Mouse (Mus musculus): Measurements from ENCODE around the gene Agbl3. TPM values are rescaled to one million over a fixed set of nuclear protein-coding genes. Genes with fewer than 3 reads are reported as not detected.

Gene Agbl3
- polyA plus RNA-seq, 1 experiment = 4.7 TPM

GRCm38 (mm10) chr6:34865213-34865612, 85.0 kb downstream of the Agbl3 start:
- WGBS = 90% methylated on average over 5 of the region's 5 CpGs
- Histone ChIP-seq H3K36me3 (ENCODE audit: control insufficient read depth, insufficient read depth, low read length) (no peaks in the 10 kb centered on the region), H3K27me3 (ENCODE audit: control insufficient read depth, insufficient read depth, low read length) (no peaks in the 10 kb centered on the region), H3K4me3 (ENCODE audit: control insufficient read depth, insufficient read depth, low read length) (no peak overlapping the region), H3K4me1 (replicated peaks; ENCODE audit: control insufficient read depth, insufficient read depth, low read length) (peaks cover 44% of the 10 kb centered on the region), H3K27ac (ENCODE audit: control insufficient read depth, insufficient read depth, low read length) (no peak overlapping the region)
- TF ChIP-seq CTCF (IDR thresholded peaks at IDR 0.05; ENCODE audit: borderline replicate concordance, control insufficient read depth, extremely low read depth, insufficient read depth, low read length, poor library complexity) = no peak
- no peak for TF ChIP-seq POLR2A (IDR thresholded peaks at IDR 0.05; ENCODE audit: control insufficient read depth, extremely low read depth, insufficient read depth, low read length, poor library complexity)
- no peak for DNase-seq

- DNase-seq = no peak
- 67% methylated on average over 7 of the region's 7 CpGs for WGBS
- Histone ChIP-seq H3K27me3 (ENCODE audit: control insufficient read depth, insufficient read depth, low read length) (no peaks in the 10 kb centered on the region), H3K4me1 (replicated peaks; ENCODE audit: control insufficient read depth, insufficient read depth, low read length) (peaks cover 44% of the 10 kb centered on the region), H3K36me3 (ENCODE audit: control insufficient read depth, insufficient read depth, low read length) (no peaks in the 10 kb centered on the region), H3K4me3 (ENCODE audit: control insufficient read depth, insufficient read depth, low read length) (no peak overlapping the region), H3K27ac (ENCODE audit: control insufficient read depth, insufficient read depth, low read length) (no peak overlapping the region)
- TF ChIP-seq POLR2A (IDR thresholded peaks at IDR 0.05; ENCODE audit: control insufficient read depth, extremely low read depth, insufficient read depth, low read length, poor library complexity) = no peak
- no peak for TF ChIP-seq CTCF (IDR thresholded peaks at IDR 0.05; ENCODE audit: borderline replicate concordance, control insufficient read depth, extremely low read depth, insufficient read depth, low read length, poor library complexity)
Observed at GRCm38 (mm10) chr6:34865711-34866593, 85.7 kb downstream of the Agbl3 start.

- no peak overlapping the region for H3K4me3 ChIP-seq (ENCODE audit: control insufficient read depth, insufficient read depth, low read length)
- H3K27me3 ChIP-seq (ENCODE audit: control insufficient read depth, insufficient read depth, low read length) = no peaks in the 10 kb centered on the region
- H3K27ac ChIP-seq (ENCODE audit: control insufficient read depth, insufficient read depth, low read length) = peak overlapping the region; percentile 19; the same call in 1 of the 2 replicates
- TF ChIP-seq POLR2A (IDR thresholded peaks at IDR 0.05; ENCODE audit: control insufficient read depth, extremely low read depth, insufficient read depth, low read length, poor library complexity) (no peak), CTCF (IDR thresholded peaks at IDR 0.05; ENCODE audit: borderline replicate concordance, control insufficient read depth, extremely low read depth, insufficient read depth, low read length, poor library complexity) (no peak)
- H3K4me1 ChIP-seq (replicated peaks; ENCODE audit: control insufficient read depth, insufficient read depth, low read length) = peaks cover 38% of the 10 kb centered on the region
- no peaks in the 10 kb centered on the region for H3K36me3 ChIP-seq (ENCODE audit: control insufficient read depth, insufficient read depth, low read length)
- DNase-seq = no peak
- 93% methylated on average over 8 of the region's 8 CpGs for WGBS
Observed at GRCm38 (mm10) chr6:34866786-34867185, 86.6 kb downstream of the Agbl3 start.

- TF ChIP-seq POLR2A (IDR thresholded peaks at IDR 0.05; ENCODE audit: control insufficient read depth, extremely low read depth, insufficient read depth, low read length, poor library complexity) (no peak), CTCF (IDR thresholded peaks at IDR 0.05; ENCODE audit: borderline replicate concordance, control insufficient read depth, extremely low read depth, insufficient read depth, low read length, poor library complexity) (no peak)
- H3K27me3 ChIP-seq (ENCODE audit: control insufficient read depth, insufficient read depth, low read length) = no peaks in the 10 kb centered on the region
- no peak for DNase-seq
- no peak overlapping the region for H3K27ac ChIP-seq (ENCODE audit: control insufficient read depth, insufficient read depth, low read length)
- 77% methylated on average over 16 of the region's 16 CpGs for WGBS
- H3K36me3 ChIP-seq (ENCODE audit: control insufficient read depth, insufficient read depth, low read length) = no peaks in the 10 kb centered on the region
- H3K4me3 ChIP-seq (ENCODE audit: control insufficient read depth, insufficient read depth, low read length) = no peak overlapping the region
- H3K4me1 ChIP-seq (replicated peaks; ENCODE audit: control insufficient read depth, insufficient read depth, low read length) = peaks cover 35% of the 10 kb centered on the region
Observed at GRCm38 (mm10) chr6:34867301-34867994, 87.2 kb downstream of the Agbl3 start.

- 73% methylated on average over 10 of the region's 10 CpGs for WGBS
- TF ChIP-seq POLR2A (IDR thresholded peaks at IDR 0.05; ENCODE audit: control insufficient read depth, extremely low read depth, insufficient read depth, low read length, poor library complexity) = no peak
- no peak for TF ChIP-seq CTCF (IDR thresholded peaks at IDR 0.05; ENCODE audit: borderline replicate concordance, control insufficient read depth, extremely low read depth, insufficient read depth, low read length, poor library complexity)
- Histone ChIP-seq H3K27me3 (ENCODE audit: control insufficient read depth, insufficient read depth, low read length) (no peaks in the 10 kb centered on the region), H3K4me3 (ENCODE audit: control insufficient read depth, insufficient read depth, low read length) (no peak overlapping the region), H3K36me3 (ENCODE audit: control insufficient read depth, insufficient read depth, low read length) (no peaks in the 10 kb centered on the region), H3K4me1 (replicated peaks; ENCODE audit: control insufficient read depth, insufficient read depth, low read length) (peaks cover 35% of the 10 kb centered on the region), H3K27ac (ENCODE audit: control insufficient read depth, insufficient read depth, low read length) (no peak overlapping the region)
- no peak for DNase-seq
Observed at GRCm38 (mm10) chr6:34867995-34868350, 87.7 kb downstream of the Agbl3 start.

GRCm38 (mm10) chr6:34868507-34869217, 88.4 kb downstream of the Agbl3 start:
- 77% methylated on average over 20 of the region's 20 CpGs for WGBS
- TF ChIP-seq POLR2A (IDR thresholded peaks at IDR 0.05; ENCODE audit: control insufficient read depth, extremely low read depth, insufficient read depth, low read length, poor library complexity) = no peak
- no peak for TF ChIP-seq CTCF (IDR thresholded peaks at IDR 0.05; ENCODE audit: borderline replicate concordance, control insufficient read depth, extremely low read depth, insufficient read depth, low read length, poor library complexity)
- H3K27me3 ChIP-seq (ENCODE audit: control insufficient read depth, insufficient read depth, low read length) = no peaks in the 10 kb centered on the region
- no peak overlapping the region for H3K4me3 ChIP-seq (ENCODE audit: control insufficient read depth, insufficient read depth, low read length)
- DNase-seq = no peak
- H3K4me1 ChIP-seq (replicated peaks; ENCODE audit: control insufficient read depth, insufficient read depth, low read length) = peaks cover 31% of the 10 kb centered on the region
- peak overlapping the region; percentile 2; the same call in 1 of the 2 replicates for H3K27ac ChIP-seq (ENCODE audit: control insufficient read depth, insufficient read depth, low read length)
- H3K36me3 ChIP-seq (ENCODE audit: control insufficient read depth, insufficient read depth, low read length) = no peaks in the 10 kb centered on the region

Data from thymus, adult 2 months (tissue).